Mouse (Mus musculus) right cerebral cortex, postnatal 36 days (tissue): ENCODE measurements around the gene Cygb.
"Not testable (repeated sequence)": the region's sequence is repeated elsewhere in the genome, so short reads cannot be mapped to it uniquely, and the experiment has no call there.

Experiments
- DNase-seq, 2 experiments: peaks; one replicate each; pipeline ENCODE4 v3.0.0; 2022; ENCODE audit warnings: low spot score in 2 of 2, mixed read lengths in 1 of 2

Gene Cygb

GRCm38 (mm10) chr11:116636607-116637006 lies 17.5 kb downstream of the Cygb start:
- DNase-seq: not testable (repeated sequence)

DNA sequence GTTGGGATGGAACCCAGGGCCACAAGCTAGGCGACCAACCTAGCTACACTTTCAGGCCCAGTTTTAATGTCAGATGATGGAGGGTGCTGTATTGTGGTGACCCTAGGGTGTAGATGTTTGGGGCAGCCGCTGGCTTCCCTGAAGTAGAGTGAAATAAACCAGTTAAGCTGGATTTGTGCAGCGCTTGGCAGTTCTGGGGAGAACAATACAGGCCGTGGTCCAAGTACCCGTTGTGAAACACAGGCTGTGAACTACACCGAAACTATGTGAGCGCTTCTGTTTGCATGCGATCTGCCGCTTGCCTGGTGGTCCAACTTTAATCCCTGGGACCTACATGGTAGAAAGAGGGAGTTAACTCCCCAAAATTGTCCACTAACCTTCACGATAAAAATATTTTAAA lies 21.2 kb downstream of the Cygb start:
- DNase-seq: no peak

GRCm38 (mm10) chr11:116630171-116630965 lies 23.7 kb downstream of the Cygb start:
- no peak for DNase-seq

DNA sequence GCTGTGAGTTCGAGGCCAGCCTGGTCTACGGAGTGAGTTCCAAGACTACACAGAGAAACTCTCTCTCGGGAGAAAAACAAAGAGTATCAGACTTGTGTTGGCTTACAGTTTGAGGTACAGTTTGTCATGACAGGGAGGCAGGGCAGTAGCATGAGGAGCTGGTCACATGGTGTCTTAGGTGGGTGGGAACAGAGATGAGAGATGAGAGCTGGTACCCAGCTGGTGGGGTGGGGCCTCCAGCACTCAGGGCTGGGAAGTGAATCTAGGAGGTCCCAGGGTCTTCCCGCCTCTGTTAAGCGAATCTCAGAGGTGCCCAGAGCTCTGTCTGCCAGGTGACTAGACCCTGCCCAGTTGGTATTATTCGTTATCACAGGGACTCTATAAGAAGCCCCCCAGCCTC lies 24.6 kb downstream of the Cygb start:
- DNase-seq: no peak

DNA sequence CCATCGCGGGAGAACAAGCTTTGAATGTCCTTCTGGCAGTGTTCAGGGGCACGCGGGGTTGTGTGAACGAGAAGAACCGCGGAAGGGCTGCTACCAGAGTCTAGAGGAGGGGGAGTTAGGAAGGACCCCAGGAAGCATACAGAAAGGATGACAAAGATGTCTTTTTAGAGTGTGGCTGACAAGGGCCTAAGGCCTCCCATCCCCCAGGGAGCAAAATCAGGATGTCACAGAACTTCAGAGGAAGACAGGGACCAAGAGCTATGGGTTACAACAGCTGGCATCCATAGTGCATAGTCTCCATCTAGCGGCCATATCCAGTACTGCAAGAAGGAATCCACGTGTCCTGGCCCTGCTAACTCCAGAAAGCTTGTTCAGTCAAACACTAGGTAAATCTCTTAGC lies 25.4 kb downstream of the Cygb start:
- DNase-seq: peak; percentile 73 to 78

DNA sequence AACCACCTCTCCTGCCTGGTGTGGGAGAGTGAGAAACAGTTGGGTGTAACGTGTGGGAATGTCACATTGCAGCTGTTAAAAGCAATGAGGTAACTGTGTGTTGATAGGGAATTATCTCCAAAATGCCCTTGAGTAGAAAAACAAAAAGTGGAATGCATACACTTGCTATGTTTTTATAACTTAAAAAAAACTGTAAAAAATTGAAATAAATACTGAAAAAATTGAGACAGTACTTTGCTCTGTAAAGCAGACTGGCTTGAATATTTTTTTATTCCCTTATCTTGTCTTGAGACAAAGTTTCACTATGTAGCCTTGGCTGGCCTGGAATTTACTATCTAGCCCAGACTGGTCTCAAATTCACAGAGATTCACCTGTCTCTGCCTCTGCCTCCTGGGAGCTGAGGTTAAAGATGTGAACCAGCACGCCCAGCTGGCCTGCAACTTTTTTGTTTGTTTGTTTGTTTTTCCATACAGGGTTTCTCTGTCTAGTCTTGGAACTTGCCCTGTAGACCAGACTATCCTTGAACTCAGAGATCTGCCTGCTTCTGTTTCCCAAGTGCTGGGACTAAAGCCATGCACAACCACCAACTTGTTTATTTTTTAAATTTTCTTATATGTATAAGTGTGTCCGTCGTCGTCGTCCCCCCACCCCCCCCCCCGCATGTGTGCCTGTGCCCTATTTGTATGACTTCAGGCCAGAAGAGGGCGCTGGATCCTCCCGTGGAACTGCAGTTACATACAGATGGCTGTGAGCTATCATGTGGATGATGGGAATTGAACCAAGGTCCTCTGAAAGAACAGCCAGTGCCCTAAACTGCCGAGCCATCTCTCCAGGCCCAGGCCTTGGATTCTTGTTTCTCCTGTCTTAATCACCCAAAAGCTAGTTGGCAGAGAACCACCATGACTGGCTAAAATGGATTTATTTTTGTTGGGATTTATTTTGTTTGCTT lies 26.8 kb downstream of the Cygb start:
- no peak for DNase-seq

GRCm38 (mm10) chr11:116626299-116627071 lies 27.6 kb downstream of the Cygb start, which contains the start of gene Rhbdf2:
Gene Rhbdf2 (minus strand): TSS chr11:116627019.
- no peak for DNase-seq

GRCm38 (mm10) chr11:116625081-116626000 lies 28.8 kb downstream of the Cygb start:
- DNase-seq: no peak

DNA sequence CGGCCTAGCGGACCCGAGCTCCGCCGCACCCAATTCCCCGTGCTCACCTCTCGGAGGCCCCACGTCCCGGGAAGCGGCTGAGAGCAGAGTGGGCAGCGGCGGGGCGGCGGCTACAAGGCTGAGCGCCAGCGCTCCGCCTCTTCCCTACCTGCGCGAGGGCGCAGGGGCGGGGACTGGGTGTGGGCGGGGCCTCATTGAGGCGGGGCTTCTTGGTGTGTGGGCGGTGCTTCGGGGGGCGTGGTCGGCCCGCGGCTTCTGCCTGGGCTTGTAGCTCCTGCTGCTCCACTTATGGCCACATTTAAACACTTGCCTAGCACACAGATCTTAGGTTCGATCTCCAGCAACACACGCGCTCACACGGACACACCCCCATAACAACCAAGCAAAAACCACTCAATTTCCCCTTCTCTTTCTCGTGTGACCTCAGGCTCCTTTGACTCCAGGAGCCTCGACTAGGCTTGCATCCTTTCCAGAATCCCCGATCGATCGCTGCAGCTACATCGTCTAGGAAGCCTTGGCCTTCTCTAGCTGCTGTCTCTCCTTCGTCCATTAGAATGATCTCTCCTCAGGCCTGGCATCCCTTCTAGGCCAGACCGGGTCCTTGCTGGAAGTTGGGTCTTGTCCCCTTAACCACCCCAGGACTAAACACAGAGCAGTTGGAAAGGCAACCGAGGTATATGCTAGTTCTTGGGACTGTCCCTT lies 29.8 kb downstream of the Cygb start:
- no peak for DNase-seq

- no peak for DNase-seq
These were observed 30.6 kb downstream of the Cygb start for GRCm38 (mm10) chr11:116623281-116624124.

DNA sequence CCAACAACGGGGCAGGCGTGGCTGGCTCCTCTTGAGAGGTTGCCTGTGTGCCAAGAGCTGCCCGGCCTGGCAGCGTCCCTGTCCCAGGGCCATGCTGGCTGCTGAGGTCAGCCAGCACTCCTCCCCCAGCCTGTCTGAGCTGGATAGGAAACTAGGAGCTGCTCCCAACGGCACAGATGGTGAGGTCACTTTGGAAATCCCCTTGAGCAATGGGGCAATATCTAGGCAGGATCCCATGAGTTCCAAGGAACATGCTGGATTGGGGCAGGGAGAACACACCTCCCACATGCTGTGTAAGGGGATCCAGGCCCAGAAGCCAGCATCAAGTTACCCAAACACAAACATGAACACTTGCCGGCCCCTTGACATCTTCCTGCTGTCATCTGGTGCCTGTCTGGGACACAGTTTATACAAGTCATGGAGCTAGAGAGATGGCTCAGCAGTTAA lies 32.8 kb downstream of the Cygb start:
- DNase-seq: no peak

- DNase-seq: no peak
These were observed 33.4 kb downstream of the Cygb start for GRCm38 (mm10) chr11:116620559-116621253.

DNA sequence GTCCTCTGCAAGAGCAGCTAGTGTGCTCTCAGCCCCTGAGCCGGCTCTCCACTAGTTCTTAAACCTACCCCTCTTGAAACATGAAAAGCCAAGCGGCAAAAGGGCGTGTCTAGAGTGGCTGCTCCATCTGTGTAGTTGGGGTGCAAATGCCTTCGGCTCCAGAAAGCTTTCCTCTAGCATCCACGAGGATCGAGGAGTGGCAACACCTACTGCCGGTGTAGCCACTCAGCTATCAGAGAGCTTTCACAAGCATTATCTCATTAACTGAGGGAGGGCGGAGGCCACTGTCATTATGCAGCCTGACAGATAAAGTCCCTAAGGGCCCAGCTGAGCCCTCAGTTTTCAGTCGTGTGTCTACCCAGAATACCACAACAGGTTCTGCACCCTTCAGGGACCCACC lies 34.0 kb downstream of the Cygb start:
- DNase-seq: no peak

GRCm38 (mm10) chr11:116619561-116619960 lies 34.6 kb downstream of the Cygb start:
- DNase-seq: no peak

GRCm38 (mm10) chr11:116619156-116619555 lies 35.0 kb downstream of the Cygb start:
- DNase-seq: no peak

- DNase-seq: no peak
These were observed 35.4 kb downstream of the Cygb start for GRCm38 (mm10) chr11:116618666-116619065.

DNA sequence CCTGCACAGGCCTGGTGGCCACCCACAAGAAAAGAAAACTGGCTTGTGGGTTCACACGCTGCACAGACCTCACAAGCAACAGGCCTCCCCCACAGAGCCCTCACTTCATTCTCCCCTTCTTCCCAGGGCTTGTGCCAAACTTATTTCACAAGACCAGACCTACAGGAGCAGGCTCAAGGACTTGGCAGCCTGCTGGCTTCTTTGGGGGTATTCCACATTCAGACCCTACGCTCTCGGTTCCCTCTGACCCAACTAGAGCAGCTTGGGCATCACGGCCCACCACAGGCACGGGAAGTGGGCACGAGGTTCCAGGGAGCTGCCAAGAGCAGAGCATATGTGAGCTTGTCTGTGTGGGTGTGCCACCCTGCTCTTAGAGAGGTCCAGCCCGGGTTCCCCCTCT lies 36.5 kb downstream of the Cygb start:
- no peak for DNase-seq

- no peak for DNase-seq
These were observed 37.5 kb downstream of the Cygb start for GRCm38 (mm10) chr11:116616438-116617118.
